Mouse (Mus musculus) stomach, embryonic 16.5 days (tissue): Measurements from ENCODE around the gene Phc2. TPM values are rescaled to one million over a fixed set of nuclear protein-coding genes. Genes with fewer than 3 reads are reported as not detected.
A peak's percentile ranks its signal among the peaks of the same experiment; 100 is the strongest.

Experiments
- ATAC-seq: fragments of 200-750 bp; cut with Nextera tagmentation; 2 replicates; pipeline ENCODE4 v1.8.0; 2017; ENCODE audit warnings: moderate number of reproducible peaks, moderate TSS enrichment; ENCODE audit not compliant: insufficient read depth, low FRiP score
- H3K27ac ChIP-seq: fragments of 300-500 bp; sonication (generic); 2 replicates; pipeline ENCODE4 v1.5.1; 2014; ENCODE audit warnings: low read length
- H3K27me3 ChIP-seq: fragments of 300-500 bp; sonication (generic); 2 replicates; pipeline ENCODE4 v1.6.1; 2014; ENCODE audit warnings: low read length, control low read depth, mixed read lengths; ENCODE audit not compliant: control insufficient read depth, insufficient read depth
- H3K36me3 ChIP-seq: fragments of 300-500 bp; sonication (generic); 2 replicates; pipeline ENCODE4 v1.6.1; 2014; ENCODE audit warnings: low read length; ENCODE audit not compliant: control insufficient read depth, insufficient read depth
- H3K4me1 ChIP-seq: fragments of 300-500 bp; sonication (generic); 2 replicates; pipeline ENCODE4 v1.6.1; 2014; ENCODE audit warnings: low read length, control low read depth, mixed read lengths; ENCODE audit not compliant: control insufficient read depth, insufficient read depth
- H3K4me2 ChIP-seq: fragments of 300-500 bp; sonication (generic); 2 replicates; pipeline ENCODE4 v1.6.1; 2014; ENCODE audit warnings: low read depth, low read length, mixed read lengths
- H3K4me3 ChIP-seq: fragments of 300-500 bp; sonication (generic); replicated peaks from 2 replicates; pipeline ENCODE4 v1.5.1; 2014; ENCODE audit warnings: mild to moderate bottlenecking, low read length
- H3K9ac ChIP-seq: fragments of 300-500 bp; sonication (generic); 2 replicates; pipeline ENCODE4 v1.6.1; 2014; ENCODE audit warnings: low read length
- H3K9me3 ChIP-seq: fragments of 300-500 bp; sonication (generic); replicated peaks from 2 replicates; pipeline ENCODE4 v1.6.1; 2016; ENCODE audit warnings: low read length, control low read depth; ENCODE audit not compliant: control insufficient read depth
- WGBS: fragments of 180-500 bp; shearing (Covaris S2); extraction: QIAGEN DNeasy Blood & Tissue Kit; methylation state at CpG from one replicate; pipeline ENCODE4 v1.1.7; 2014; 5-methylcytosine and 5-hydroxymethylcytosine counted together
- polyA plus RNA-seq: library from polyadenylated mRNA; unstranded; fragments of >200 nt; fragmentation: Nextera tagmentation; extraction: Ambion mirVana; gene quantifications from 2 replicates; pipeline ENCODE4 v1.2.1, GENCODE M21; 2015

Phc2 gene
- polyA plus RNA-seq, 1 experiment from 2014 or later = 12.7 TPM

DNA sequence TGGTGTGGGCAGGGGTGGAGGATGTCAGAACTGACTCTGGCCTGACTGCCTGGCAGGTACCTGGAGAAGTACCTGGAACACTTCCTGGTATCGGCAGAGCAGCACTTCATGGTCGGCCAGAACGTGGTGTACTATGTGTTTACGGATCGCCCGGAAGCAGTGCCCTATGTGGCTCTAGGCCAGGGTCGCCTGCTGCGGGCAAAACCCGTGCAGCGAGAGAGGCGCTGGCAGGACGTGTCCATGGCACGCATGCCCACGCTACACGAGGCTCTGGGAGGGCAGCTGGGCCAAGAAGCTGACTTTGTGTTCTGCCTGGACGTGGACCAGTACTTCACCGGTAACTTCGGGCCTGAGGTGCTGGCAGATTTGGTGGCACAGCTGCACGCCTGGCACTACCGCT lies 112.4 kb downstream of the Phc2 start:
- Histone ChIP-seq H3K9ac (no peak overlapping the region), H3K9me3 (peaks cover 5% of the 10 kb centered on the region; the same call in 1 of the 2 replicates), H3K4me2 (no peak overlapping the region), H3K27ac (no peak overlapping the region), H3K4me1 (peaks cover 4% of the 10 kb centered on the region; the same call in 1 of the 2 replicates), H3K4me3 (no peak overlapping the region), H3K27me3 (no peaks in the 10 kb centered on the region), H3K36me3 (no peaks in the 10 kb centered on the region)
- 90% methylated on average over 20 of the region's 20 CpGs for whole genome bisulfite sequencing
- no peak for ATAC-seq

DNA sequence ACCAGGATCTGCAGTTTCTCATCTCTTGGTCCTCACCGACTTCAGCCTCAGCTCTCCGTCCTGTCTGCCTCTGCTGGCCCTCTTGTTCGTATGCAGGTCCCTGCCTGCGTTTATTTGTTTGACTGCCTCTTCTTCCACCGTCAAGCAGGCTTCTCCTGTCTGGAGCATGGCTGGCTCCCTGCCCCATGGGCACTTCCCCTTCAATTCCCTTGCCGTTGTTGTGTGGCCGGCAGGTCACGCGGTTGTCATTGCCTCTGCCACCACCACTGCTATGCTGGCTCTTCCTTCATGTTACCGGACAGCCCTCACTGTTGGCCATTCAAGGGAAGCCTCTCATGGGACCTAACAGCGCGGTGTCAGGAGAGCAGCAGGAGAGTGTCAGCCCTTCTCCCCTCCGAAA lies 113.6 kb downstream of the Phc2 start:
- peaks cover 4% of the 10 kb centered on the region; the same call in 1 of the 2 replicates for H3K9me3 ChIP-seq
- WGBS = 64% methylated on average over 13 of the region's 13 CpGs
- no peak overlapping the region for H3K4me3 ChIP-seq
- H3K27ac ChIP-seq = no peak overlapping the region
- no peak overlapping the region for H3K9ac ChIP-seq
- ATAC-seq = no peak
- H3K36me3 ChIP-seq = no peaks in the 10 kb centered on the region
- no peak overlapping the region for H3K4me2 ChIP-seq
- H3K4me1 ChIP-seq = peaks cover 4% of the 10 kb centered on the region; the same call in 1 of the 2 replicates
- no peaks in the 10 kb centered on the region for H3K27me3 ChIP-seq

DNA sequence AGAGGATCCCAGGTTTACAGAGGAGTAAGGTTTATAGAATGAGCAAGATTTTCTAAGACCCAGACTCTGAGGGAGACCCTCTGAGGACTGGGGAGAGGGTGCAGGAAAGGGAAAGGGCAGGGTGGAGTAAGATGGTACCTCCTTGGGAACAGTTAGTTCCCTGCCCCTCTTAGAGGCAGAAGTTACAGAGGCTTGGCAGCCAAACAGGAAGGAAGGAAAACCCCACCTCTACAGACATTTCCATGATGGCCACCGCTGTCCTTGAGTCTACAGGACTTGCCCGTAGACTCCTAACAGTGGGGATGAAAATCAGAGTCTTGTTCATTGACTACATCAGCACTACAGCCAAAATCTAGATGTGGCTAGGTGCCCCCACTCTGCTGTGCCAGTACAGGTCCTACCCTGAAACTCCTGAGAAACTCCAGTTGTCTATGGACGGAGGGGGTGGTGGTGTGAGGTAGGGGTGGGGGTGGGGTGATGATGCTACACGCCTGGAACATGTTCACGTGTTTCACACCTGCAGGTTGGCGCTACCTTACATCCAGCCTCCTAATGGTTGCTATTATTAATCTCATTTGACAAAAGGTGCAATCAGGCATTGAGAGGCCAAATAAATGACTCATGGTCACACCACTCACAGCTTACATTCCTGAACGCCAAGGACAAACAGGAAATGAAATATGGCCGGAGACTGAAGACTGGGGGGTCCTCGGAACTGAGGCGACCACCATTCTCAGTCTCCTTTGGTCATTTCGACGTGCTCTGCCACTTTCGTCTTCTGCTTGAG lies 115.3 kb downstream of the Phc2 start:
- H3K36me3 ChIP-seq = peaks cover 7% of the 10 kb centered on the region
- H3K27ac ChIP-seq = no peak overlapping the region
- WGBS = 59% methylated on average over 13 of the region's 13 CpGs
- no peak overlapping the region for H3K4me3 ChIP-seq
- no peak overlapping the region for H3K9ac ChIP-seq
- no peak overlapping the region for H3K4me2 ChIP-seq
- no peaks in the 10 kb centered on the region for H3K9me3 ChIP-seq
- peaks cover 4% of the 10 kb centered on the region; the same call in 1 of the 2 replicates for H3K4me1 ChIP-seq
- no peak for ATAC-seq
- H3K27me3 ChIP-seq = no peaks in the 10 kb centered on the region

DNA sequence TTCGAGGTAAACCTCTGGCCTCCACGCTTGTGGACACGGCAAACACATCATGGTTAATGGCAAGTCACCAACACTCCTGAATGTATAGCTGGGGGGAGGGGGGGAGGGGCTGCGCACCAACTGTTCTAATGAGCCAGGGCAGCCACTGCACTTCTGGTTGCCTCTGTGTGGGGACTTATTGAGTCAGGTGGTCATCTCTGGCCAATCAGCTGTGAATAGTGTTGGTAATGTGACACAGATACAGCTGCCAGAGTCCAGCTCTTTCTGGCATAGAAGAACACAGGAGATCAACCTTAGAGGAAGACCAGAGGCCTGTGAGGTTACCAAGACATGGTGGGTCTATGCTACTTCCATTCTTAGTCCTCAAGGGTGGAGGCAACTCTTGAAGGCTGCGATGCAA lies 116.2 kb downstream of the Phc2 start:
- Histone ChIP-seq H3K36me3 (peaks cover 12% of the 10 kb centered on the region), H3K9me3 (no peaks in the 10 kb centered on the region), H3K9ac (no peak overlapping the region), H3K4me3 (no peak overlapping the region), H3K27ac (no peak overlapping the region), H3K4me2 (no peak overlapping the region), H3K27me3 (no peaks in the 10 kb centered on the region), H3K4me1 (peaks cover 4% of the 10 kb centered on the region; the same call in 1 of the 2 replicates)
- no peak for ATAC-seq
- 67% methylated on average over 5 of the region's 5 CpGs for WGBS

DNA sequence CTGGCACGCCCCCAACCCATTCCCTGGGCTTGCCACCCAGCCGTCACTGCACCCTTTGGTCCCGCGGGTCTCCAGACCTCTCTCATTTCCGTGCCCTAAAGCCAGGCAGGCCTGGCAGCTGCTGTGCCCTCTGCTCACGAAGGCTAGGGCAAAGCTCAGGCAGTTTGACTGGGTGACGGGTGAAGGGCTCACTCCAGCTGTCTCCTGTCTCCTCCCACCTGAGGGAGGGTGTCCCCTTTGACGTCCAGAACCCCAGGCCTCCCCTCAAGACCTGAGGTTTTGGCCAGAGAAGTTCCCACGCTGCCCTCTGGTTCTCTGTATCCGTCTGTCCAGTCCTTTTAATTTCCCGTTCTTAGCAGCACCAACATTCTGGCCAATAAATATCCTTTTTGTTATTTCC lies 119.3 kb downstream of the Phc2 start:
- no peak overlapping the region for H3K4me3 ChIP-seq
- H3K4me1 ChIP-seq = peaks cover 4% of the 10 kb centered on the region; the same call in 1 of the 2 replicates
- no peak overlapping the region for H3K4me2 ChIP-seq
- no peak overlapping the region for H3K27ac ChIP-seq
- no peaks in the 10 kb centered on the region for H3K27me3 ChIP-seq
- WGBS = 88% methylated on average over 11 of the region's 11 CpGs
- peaks cover 20% of the 10 kb centered on the region for H3K36me3 ChIP-seq
- no peak for ATAC-seq
- no peak overlapping the region for H3K9ac ChIP-seq
- no peaks in the 10 kb centered on the region for H3K9me3 ChIP-seq

DNA sequence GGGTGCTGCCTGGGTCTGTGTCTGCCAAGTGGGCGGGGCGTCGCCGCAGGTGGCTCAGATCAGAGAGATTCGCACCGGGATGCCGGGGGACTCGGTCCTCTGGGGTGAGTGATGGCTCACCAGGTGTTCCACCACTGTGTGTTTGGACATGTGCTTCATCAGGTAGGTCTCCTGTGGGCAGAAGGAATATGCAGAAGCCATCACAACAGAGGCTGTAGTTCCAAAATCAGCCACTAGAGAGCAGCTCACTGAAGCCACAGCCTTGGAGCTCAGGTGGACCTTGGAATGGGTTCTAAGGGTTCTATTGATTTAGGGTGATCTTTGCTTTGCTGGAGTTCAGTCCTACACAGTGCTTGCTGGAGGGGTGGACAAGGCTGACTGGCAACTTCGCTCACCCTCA lies 120.0 kb downstream of the Phc2 start:
- no peak overlapping the region for H3K27ac ChIP-seq
- H3K4me3 ChIP-seq = no peak overlapping the region
- no peaks in the 10 kb centered on the region for H3K27me3 ChIP-seq
- no peak overlapping the region for H3K4me2 ChIP-seq
- no peak for ATAC-seq
- WGBS = 85% methylated on average over 9 of the region's 9 CpGs
- H3K36me3 ChIP-seq = peaks cover 20% of the 10 kb centered on the region
- no peak overlapping the region for H3K9ac ChIP-seq
- H3K4me1 ChIP-seq = peaks cover 2% of the 10 kb centered on the region; the same call in 1 of the 2 replicates
- H3K9me3 ChIP-seq = no peaks in the 10 kb centered on the region

DNA sequence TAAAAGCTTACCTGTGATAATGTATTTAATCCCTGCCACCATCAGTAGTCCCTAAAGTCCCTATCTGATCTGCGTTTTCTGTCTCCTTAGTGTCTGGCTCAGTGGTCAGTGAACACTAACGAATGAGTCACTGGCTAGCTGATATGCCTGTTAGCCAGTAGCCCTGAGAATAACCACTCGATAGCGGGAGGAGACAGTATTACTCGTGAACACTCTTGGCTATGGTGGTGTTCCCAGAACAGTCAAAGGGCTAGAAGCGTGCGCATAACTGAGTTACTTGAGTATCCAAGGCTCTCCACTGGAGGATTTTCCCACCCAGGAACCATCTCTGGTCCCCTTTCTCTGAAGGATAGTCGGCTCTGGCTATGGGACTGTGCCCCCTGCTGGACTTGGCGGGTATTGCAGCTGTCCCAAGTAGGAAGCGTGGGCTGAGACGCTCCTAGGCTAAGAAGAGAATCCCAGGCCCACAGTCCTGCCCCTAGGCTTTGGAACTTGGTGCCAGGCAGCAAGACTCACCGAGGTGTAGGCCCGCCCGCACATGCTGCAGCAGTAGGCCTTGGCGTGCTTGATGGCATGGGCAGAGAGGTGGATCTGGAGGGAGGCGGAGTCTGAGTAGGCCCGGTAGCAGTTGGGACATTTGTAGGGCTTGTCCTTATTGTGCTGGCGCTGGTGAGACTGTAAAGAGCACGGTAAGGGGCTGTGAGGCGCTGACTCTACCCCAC lies 122.2 kb downstream of the Phc2 start:
- Histone ChIP-seq H3K4me3 (no peak overlapping the region), H3K27me3 (no peaks in the 10 kb centered on the region), H3K36me3 (peaks cover 23% of the 10 kb centered on the region), H3K27ac (no peak overlapping the region), H3K9ac (no peak overlapping the region; the same call in 1 of the 2 replicates), H3K4me2 (no peak overlapping the region), H3K4me1 (no peaks in the 10 kb centered on the region), H3K9me3 (no peaks in the 10 kb centered on the region)
- 40% methylated on average over 20 of the region's 20 CpGs for WGBS
- ATAC-seq = peak; percentile 81

DNA sequence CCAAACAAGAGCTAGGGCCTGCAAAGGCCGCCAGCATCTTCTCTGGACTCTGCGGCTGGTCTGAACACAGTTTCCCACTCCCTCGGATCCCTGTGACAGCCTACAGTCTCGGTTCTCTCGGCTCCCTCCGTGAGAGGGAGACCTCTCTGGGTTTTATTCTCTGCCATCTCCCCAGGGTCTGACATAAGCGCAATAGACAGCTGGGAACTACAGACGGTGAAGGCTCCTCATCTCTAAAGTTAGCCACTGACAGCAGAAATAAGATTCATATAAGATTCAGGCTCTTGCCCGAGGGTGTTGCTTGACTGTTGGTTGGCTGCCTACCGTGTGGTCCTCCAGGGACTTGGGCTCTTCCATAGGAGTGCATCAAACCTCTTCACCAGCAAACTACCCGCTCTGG lies 123.1 kb downstream of the Phc2 start:
- H3K27me3 ChIP-seq = no peaks in the 10 kb centered on the region
- no peak overlapping the region for H3K4me3 ChIP-seq
- ATAC-seq = no peak
- H3K9me3 ChIP-seq = no peaks in the 10 kb centered on the region
- H3K4me2 ChIP-seq = no peak overlapping the region
- 0 out of 2 replicates have a peak overlapping the region, but pooled peaks have one; percentile 17 for H3K9ac ChIP-seq
- H3K36me3 ChIP-seq = peaks cover 23% of the 10 kb centered on the region
- H3K27ac ChIP-seq = peak overlapping the region; percentile 47; the same call in 1 of the 2 replicates
- H3K4me1 ChIP-seq = no peaks in the 10 kb centered on the region
- 77% methylated on average over 11 of the region's 11 CpGs for WGBS

DNA sequence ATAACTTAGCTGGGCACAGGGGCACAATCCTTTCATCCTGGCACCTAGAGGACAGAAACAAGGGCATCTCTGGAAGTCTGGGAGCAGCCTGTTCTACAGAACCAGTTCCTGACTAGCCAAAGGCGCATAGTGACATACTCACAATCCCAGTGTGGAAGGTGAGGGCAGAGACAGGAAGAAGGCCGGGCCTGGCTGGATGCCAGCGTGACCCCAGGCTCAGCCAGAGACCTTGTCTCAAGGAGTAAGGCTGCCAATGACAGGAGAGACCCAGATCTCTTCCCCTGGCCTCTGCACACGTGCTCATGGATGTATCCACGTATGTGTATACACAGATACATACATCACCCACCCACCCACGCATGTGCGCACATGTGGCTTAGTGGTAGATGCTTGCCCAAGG lies 127.5 kb downstream of the Phc2 start:
- H3K4me3 ChIP-seq = no peak overlapping the region
- H3K4me2 ChIP-seq = no peak overlapping the region
- no peak for ATAC-seq
- WGBS = 87% methylated on average over 7 of the region's 7 CpGs
- no peak overlapping the region for H3K9ac ChIP-seq
- no peaks in the 10 kb centered on the region for H3K27me3 ChIP-seq
- H3K27ac ChIP-seq = no peak overlapping the region
- no peaks in the 10 kb centered on the region for H3K4me1 ChIP-seq
- H3K9me3 ChIP-seq = no peaks in the 10 kb centered on the region
- H3K36me3 ChIP-seq = peaks cover 21% of the 10 kb centered on the region
